Mouse (Mus musculus): ENCODE measurements around the gene Sgms1. TPM values are rescaled to one million over a fixed set of nuclear protein-coding genes. Genes with fewer than 3 reads are reported as not detected.

Sgms1 gene
- polyA plus RNA-seq, 1 experiment from 2014 or later: 19.2 TPM

DNA sequence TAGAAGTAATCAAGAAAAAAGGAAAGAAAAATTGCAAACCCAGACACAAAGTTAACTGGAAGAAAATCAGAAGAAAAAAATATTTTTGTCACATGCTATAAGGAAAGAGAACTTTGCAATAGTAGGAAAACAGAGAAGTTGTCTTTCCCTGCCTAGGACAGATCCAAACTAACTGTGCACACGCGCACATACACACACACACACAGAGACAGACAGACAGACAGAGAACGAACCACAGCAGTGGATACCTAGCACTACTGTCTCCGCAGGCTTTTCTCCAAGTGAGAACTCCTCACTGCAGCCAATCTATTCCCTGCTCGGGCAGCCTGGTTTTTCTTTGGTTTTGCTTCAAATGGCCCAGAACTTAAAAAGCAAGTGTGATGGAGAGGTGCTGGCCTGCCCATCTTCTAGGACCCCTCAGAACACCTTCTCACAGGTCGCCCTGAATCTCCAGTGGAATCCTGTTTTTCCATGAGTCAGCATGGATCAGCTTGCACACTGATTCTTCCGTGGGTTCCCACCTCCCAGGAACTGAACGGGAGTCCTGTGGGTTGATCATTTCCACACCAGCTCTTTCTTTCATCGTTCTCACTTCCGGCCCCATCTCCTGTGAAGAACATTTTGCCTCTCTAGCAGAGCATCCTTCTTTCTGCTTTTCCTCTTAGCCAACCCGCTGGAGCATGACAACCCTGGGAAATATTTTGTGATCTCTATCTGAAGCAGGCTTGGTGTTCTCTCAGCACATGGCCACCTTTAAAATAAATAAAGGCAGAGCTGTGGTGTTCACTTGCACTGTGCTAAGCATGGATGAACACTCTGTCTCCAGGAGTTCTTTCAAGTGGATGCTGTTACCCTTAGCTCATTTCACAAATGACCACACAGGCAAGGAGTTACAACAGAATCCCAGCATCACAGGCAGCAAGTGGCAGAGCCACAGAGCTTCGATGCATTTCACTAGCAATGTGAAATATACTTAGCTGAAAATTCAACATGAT lies 96.4 kb downstream of the Sgms1 start:
- Histone ChIP-seq H3K4me1 (no peaks in the 10 kb centered on the region), H3K4me2 (replicated peaks) (no peak overlapping the region), H3K4me3 (no peak overlapping the region), H3K36me3 (no peaks in the 10 kb centered on the region), H3K27me3 (no peaks in the 10 kb centered on the region), H3K27ac (no peak overlapping the region), H3K9ac (no peak overlapping the region), H3K9me3 (replicated peaks) (no peaks in the 10 kb centered on the region)
- ATAC-seq (ENCODE audit: low FRiP score): no peak
- WGBS: 84% methylated on average over 12 of the region's 12 CpGs

DNA sequence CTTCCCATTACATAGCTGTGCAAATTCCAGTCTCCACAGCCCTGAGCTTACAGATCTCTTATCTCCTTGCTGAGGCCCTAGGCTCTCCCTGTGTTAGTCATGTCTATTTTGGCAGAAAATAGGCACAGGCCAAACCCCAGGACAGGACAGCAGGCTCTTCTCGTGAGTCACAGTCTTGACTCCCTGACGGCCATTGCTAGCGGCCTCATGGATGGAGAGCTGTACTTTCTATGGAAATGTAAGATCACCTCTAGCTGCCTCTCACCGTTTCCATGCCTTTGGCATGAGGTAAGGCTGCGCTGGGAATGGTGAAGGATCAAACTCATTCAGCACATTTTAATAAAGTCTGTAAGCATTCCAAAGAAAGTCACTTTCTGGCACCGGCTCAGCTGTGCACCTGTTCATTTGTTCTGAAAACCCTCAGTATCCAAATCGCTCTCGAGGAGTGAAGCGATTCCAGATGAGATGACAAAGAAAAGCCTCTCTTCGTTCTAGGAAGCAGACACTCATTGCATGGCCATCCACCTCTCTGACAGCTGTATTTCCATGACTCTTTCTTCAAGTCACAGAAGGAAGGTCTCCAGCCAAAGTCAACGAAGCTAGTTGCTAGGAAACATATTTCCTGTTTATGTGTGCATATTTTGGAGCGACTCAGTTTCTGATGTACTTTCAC lies 97.3 kb downstream of the Sgms1 start:
- Histone ChIP-seq H3K9me3 (replicated peaks) (no peaks in the 10 kb centered on the region), H3K36me3 (no peaks in the 10 kb centered on the region), H3K27ac (no peak overlapping the region), H3K4me1 (no peaks in the 10 kb centered on the region), H3K27me3 (no peaks in the 10 kb centered on the region), H3K4me3 (no peak overlapping the region), H3K4me2 (replicated peaks) (no peak overlapping the region), H3K9ac (no peak overlapping the region)
- no peak for ATAC-seq (ENCODE audit: low FRiP score)
- 80% methylated on average over 12 of the region's 12 CpGs for WGBS

DNA sequence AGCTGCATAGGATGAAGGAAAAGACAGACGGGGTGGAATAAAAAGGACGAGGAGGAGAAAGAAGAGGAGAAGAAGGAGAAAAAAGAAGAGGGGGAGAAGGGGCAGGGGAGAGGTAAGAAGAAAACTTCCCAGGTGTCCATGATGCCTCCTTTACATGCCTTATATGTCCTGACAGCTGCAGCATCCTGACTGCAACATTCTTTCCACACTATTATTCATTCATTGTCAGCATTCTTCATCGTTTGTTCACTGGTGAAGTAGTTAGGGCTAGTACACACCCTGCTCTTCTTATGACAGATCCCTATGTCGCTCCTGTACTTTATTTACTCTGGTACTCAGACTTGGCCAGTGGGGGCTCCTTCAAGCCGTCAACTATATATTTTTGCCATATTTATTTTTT lies 98.4 kb downstream of the Sgms1 start:
- Histone ChIP-seq H3K9me3 (replicated peaks) (no peaks in the 10 kb centered on the region), H3K4me2 (replicated peaks) (no peak overlapping the region), H3K9ac (no peak overlapping the region), H3K36me3 (no peaks in the 10 kb centered on the region), H3K27ac (no peak overlapping the region), H3K27me3 (no peaks in the 10 kb centered on the region), H3K4me1 (no peaks in the 10 kb centered on the region), H3K4me3 (no peak overlapping the region)
- no peak for ATAC-seq (ENCODE audit: low FRiP score)
- 85% methylated on average over 5 of the region's 5 CpGs for WGBS

- 68% methylated on average over 5 of the region's 5 CpGs for WGBS
- no peak for ATAC-seq (ENCODE audit: low FRiP score)
- H3K4me3 ChIP-seq: no peak overlapping the region
- no peaks in the 10 kb centered on the region for H3K27me3 ChIP-seq
- no peak overlapping the region for H3K9ac ChIP-seq
- no peaks in the 10 kb centered on the region for H3K36me3 ChIP-seq
- no peaks in the 10 kb centered on the region for H3K4me1 ChIP-seq
- H3K27ac ChIP-seq: no peak overlapping the region
- no peak overlapping the region for H3K4me2 ChIP-seq (replicated peaks)
- H3K9me3 ChIP-seq (replicated peaks): no peaks in the 10 kb centered on the region
Observed at GRCm38 (mm10) chr19:32288895-32289294, 100.6 kb downstream of the Sgms1 start.

DNA sequence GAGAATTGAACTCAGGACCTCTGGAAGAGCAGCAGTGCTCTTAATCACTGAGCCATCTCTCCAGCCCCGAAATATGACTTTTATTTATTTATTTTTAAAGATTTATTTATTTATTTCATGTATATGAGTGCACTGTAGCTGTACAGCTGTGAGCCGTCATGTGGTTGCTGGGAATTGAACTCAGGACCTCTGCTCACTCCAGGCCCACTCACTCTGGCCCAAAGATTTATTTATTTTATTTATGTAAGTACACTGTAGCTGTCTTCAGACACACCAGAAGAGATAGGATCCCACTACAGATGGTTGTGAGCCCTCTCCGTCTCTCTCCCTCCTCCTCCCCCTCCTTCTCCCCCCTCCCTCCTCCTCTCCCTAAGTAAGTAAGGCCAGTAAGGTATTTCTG lies 101.7 kb downstream of the Sgms1 start:
- Histone ChIP-seq H3K4me3 (no peak overlapping the region), H3K27ac (no peak overlapping the region), H3K36me3 (no peaks in the 10 kb centered on the region), H3K9me3 (replicated peaks) (no peaks in the 10 kb centered on the region), H3K4me2 (replicated peaks) (no peak overlapping the region), H3K4me1 (no peaks in the 10 kb centered on the region), H3K27me3 (no peaks in the 10 kb centered on the region), H3K9ac (no peak overlapping the region)
- WGBS: 74% methylated on average over 3 of the region's 3 CpGs
- no peak for ATAC-seq (ENCODE audit: low FRiP score)

DNA sequence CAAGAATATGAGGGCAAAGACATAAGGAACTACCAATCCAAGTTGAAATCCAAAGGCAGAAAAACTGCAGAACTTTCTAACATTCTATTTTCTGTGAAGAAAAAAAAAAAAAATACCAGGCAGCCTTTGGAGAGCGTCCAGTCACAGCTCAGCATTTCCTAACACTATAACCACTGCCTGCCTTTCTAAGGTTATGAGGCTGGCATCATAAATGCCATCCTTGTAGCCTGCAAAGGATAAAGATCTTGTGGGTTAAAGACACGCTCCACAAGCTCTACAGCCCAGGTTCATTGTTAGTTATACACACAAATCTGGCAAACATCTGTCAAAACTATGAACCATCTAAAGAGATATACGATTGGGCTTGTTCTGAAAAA lies 104.1 kb downstream of the Sgms1 start:
- H3K36me3 ChIP-seq: no peaks in the 10 kb centered on the region
- no peak overlapping the region for H3K4me2 ChIP-seq (replicated peaks)
- H3K4me3 ChIP-seq: no peak overlapping the region
- H3K9ac ChIP-seq: no peak overlapping the region
- no peaks in the 10 kb centered on the region for H3K27me3 ChIP-seq
- no peak for ATAC-seq (ENCODE audit: low FRiP score)
- H3K9me3 ChIP-seq (replicated peaks): no peaks in the 10 kb centered on the region
- 83% methylated on average over 3 of the region's 3 CpGs for WGBS
- H3K27ac ChIP-seq: no peak overlapping the region
- H3K4me1 ChIP-seq: no peaks in the 10 kb centered on the region; the same call in 1 of the 2 replicates

DNA sequence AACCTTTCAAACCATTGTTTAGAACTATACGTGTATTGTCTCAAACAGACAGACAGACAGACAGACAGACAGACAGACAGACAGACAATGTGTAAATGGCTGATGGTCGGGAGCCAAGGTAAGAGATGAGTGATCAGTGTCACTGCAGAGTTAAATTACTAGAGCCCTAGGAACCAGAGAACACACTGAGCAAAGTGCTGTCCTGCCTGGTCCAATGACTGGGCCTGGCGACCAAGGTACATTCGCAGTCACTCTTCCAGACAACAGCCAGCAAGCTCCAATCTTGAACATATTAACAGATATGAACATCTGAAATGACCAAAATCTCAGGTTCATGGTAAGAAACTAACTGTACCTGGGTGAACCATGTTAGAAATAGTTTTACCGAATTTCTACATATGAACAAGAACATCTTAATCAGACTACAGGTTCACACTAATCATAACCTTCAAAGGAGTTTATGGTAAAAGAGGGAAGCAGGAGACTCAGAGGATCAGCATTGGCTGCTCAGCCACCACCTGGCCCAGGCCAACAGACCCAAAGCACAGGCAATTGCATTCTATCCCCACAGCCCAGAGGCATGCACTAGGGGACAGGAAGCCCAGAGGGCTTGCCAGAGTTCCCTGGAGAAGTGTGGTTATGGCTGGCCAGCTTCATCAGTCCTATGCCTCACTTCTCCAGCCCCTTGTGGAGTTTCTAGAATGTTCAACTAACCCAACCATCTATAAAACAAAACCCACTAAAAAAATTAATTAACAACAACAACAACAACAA lies 104.6 kb downstream of the Sgms1 start:
- no peak for ATAC-seq (ENCODE audit: low FRiP score)
- Histone ChIP-seq H3K36me3 (no peaks in the 10 kb centered on the region), H3K9me3 (replicated peaks) (no peaks in the 10 kb centered on the region), H3K4me1 (no peaks in the 10 kb centered on the region; the same call in 1 of the 2 replicates), H3K27ac (no peak overlapping the region), H3K27me3 (no peaks in the 10 kb centered on the region), H3K4me2 (replicated peaks) (no peak overlapping the region), H3K4me3 (no peak overlapping the region), H3K9ac (no peak overlapping the region)
- WGBS: 92% methylated on average over 5 of the region's 5 CpGs

DNA sequence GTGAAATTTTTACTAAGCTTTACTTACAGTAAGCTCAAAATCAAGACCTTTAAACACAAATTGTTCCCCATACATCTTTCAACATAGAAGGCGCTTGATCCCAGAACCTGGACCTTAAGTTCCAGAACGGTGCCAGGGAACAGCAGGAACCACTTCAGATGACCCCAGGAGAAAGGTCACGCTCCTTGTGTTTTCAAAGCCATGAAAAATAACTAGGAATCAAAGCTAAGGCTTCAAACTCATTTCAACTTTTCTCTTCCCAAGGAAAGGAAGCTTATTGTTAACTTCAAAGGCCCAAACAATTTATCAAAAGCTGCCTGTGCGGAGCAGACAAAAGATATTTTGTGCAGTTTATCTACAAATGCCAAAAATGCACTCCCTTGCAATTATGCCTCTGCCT lies 107.6 kb downstream of the Sgms1 start:
- no peaks in the 10 kb centered on the region; the same call in 1 of the 2 replicates for H3K4me1 ChIP-seq
- H3K9me3 ChIP-seq (replicated peaks): no peaks in the 10 kb centered on the region
- H3K27ac ChIP-seq: no peak overlapping the region
- H3K36me3 ChIP-seq: no peaks in the 10 kb centered on the region
- no peak overlapping the region for H3K4me2 ChIP-seq (replicated peaks)
- H3K4me3 ChIP-seq: no peak overlapping the region
- ATAC-seq (ENCODE audit: low FRiP score): no peak
- H3K27me3 ChIP-seq: no peaks in the 10 kb centered on the region
- 43% methylated on average over 4 of the region's 4 CpGs for WGBS
- no peak overlapping the region for H3K9ac ChIP-seq

- Histone ChIP-seq H3K4me1 (no peaks in the 10 kb centered on the region; the same call in 1 of the 2 replicates), H3K9me3 (replicated peaks) (no peaks in the 10 kb centered on the region), H3K27me3 (no peaks in the 10 kb centered on the region), H3K36me3 (no peaks in the 10 kb centered on the region), H3K9ac (no peak overlapping the region), H3K27ac (no peak overlapping the region), H3K4me2 (replicated peaks) (no peak overlapping the region), H3K4me3 (no peak overlapping the region)
- 80% methylated on average over 4 of the region's 4 CpGs for WGBS
- no peak for ATAC-seq (ENCODE audit: low FRiP score)
Observed at GRCm38 (mm10) chr19:32280380-32280779, 109.1 kb downstream of the Sgms1 start.

DNA sequence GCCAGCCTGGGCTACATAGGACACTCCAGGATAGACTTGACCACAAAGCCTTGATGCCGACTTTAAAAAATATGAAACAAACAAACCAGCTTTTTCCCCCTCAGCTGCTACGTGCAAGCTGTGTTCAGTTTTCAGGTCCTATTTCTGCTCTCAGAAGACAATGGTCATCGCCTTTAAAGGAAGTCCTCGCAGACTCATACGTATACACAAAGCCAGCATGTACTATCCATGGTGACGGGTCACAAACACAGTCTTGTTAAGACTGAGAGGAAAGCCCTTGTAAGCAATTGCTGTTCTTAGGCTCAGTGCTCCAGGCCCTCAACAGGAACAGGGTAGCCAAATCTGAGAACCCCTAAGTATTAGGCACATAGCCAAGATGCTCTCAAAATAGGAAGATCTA lies 110.1 kb downstream of the Sgms1 start:
- no peak for ATAC-seq (ENCODE audit: low FRiP score)
- H3K27ac ChIP-seq: no peak overlapping the region
- 88% methylated on average over 6 of the region's 6 CpGs for WGBS

GRCm38 (mm10) chr19:32277869-32278268 lies 111.6 kb downstream of the Sgms1 start:
- Histone ChIP-seq H3K9me3 (replicated peaks) (no peaks in the 10 kb centered on the region), H3K36me3 (no peaks in the 10 kb centered on the region), H3K9ac (no peak overlapping the region), H3K4me1 (no peaks in the 10 kb centered on the region; the same call in 1 of the 2 replicates), H3K4me2 (replicated peaks) (no peak overlapping the region), H3K27me3 (no peaks in the 10 kb centered on the region), H3K27ac (no peak overlapping the region), H3K4me3 (no peak overlapping the region)
- WGBS: 82% methylated on average over 3 of the region's 3 CpGs
- ATAC-seq (ENCODE audit: low FRiP score): no peak

More for the DNA sequence above, 110.1 kb downstream of the Sgms1 start:
- Histone ChIP-seq H3K4me1 (no peaks in the 10 kb centered on the region; the same call in 1 of the 2 replicates), H3K9me3 (replicated peaks) (no peaks in the 10 kb centered on the region), H3K9ac (no peak overlapping the region), H3K4me2 (replicated peaks) (no peak overlapping the region), H3K36me3 (no peaks in the 10 kb centered on the region), H3K27me3 (no peaks in the 10 kb centered on the region), H3K4me3 (no peak overlapping the region)

DNA sequence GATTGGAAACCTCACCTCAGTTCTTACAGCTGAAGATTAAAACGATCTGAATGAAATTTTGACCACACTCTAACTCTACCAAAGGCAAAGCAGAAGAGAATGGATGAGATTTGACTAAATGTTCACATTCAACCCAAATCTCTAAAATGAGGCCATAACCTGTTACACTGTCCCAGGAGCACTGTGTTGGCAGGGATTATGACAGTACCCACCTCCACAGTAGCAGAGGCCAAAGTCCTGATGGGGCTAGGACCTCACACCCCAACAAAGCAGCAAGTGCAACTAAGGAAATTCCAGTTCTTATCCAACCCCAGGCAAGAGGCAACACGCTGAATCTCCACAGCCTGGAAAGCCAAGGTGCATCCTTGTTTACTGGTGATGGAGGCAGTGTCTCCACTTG lies 112.2 kb downstream of the Sgms1 start:
- no peak for ATAC-seq (ENCODE audit: low FRiP score)
- Histone ChIP-seq H3K27ac (no peak overlapping the region), H3K9me3 (replicated peaks) (no peaks in the 10 kb centered on the region), H3K27me3 (no peaks in the 10 kb centered on the region), H3K4me3 (no peak overlapping the region), H3K9ac (no peak overlapping the region), H3K36me3 (no peaks in the 10 kb centered on the region), H3K4me2 (replicated peaks) (no peak overlapping the region), H3K4me1 (no peaks in the 10 kb centered on the region; the same call in 1 of the 2 replicates)
- 85% methylated on average over 2 of the region's 2 CpGs for WGBS

All from hindbrain, embryonic 12.5 days (tissue).